Mouse (Mus musculus) embryonic stem cell, embryonic (primary cell): Measurements from ENCODE around the gene Txndc12.

Experiments used
- CTCF ChIA-PET, 4 experiments: fragments of 300-600 bp in 2 of 4; fragments of 350-600 bp in 2 of 4; sonication (Branson Sonifier 250); formaldehyde crosslinking; loops; one replicate each; lab custom pipeline; 2022; ENCODE audit warnings: inconsistent platforms in 2 of 4; lab: Charles Lee
- POLR2A ChIA-PET, 4 experiments: fragments of 300-600 bp in 2 of 4; fragments of 350-600 bp in 2 of 4; sonication (Branson Sonifier 250); formaldehyde crosslinking; loops; one replicate each; lab custom pipeline; 2022; ENCODE audit warnings: antibody characterized with exemption in 4 of 4, inconsistent platforms in 1 of 4; lab: Charles Lee

The Txndc12 gene

GRCm38 (mm10) chr4:108834115-108834970 lies at the start of gene Txndc12:
TSS of gene Txndc12 (plus strand) at chr4:108834601.
- CTCF ChIA-PET, result interaction anchor here (0.7 to 1.1 kb wide), 5 partner anchors 10 to 1518 kb away, joined by 3 to 4 read pairs (median 3); no protein-coding TSS in a partner anchor
- POLR2A ChIA-PET, result interaction anchor here (0.5 to 10.4 kb wide), 70 partner anchors 9 to 1000 kb away, joined by 3 to 199 read pairs (median 4); partner anchors contain the start of genes Kti12 (in 4 of the 4), A730015C16Rik (in 3 of the 4), Cc2d1b (in 3 of the 4) and Zfyve9 (in 2 of the 4)

- ChIA-PET CTCF (no interaction called here), POLR2A (interaction anchor here in 2 of 4 experiments (0.6 to 1.1 kb wide), 5 partner anchors 10 to 62 kb away, joined by 3 read pairs; no protein-coding TSS in a partner anchor)
Observed at GRCm38 (mm10) chr4:108789258-108789936, 45.0 kb upstream of the Txndc12 start.

- CTCF ChIA-PET, result interaction anchor here in 1 of 4 experiments (0.7 kb wide), 1 partner anchor 93 kb away, joined by 3 read pairs; no protein-coding TSS in a partner anchor
- POLR2A ChIA-PET, result interaction anchor here in 1 of 4 experiments (0.6 kb wide), 1 partner anchor 61 kb away, joined by 3 read pairs; no protein-coding TSS in a partner anchor
Observed at GRCm38 (mm10) chr4:108790507-108790906, 43.9 kb upstream of the Txndc12 start.

GRCm38 (mm10) chr4:108793941-108794340 lies 40.5 kb upstream of the Txndc12 start:
- ChIA-PET CTCF (interaction anchor here in 2 of 4 experiments (0.5 to 1.4 kb wide), 2 partner anchors 14 to 15 kb away, joined by 5 to 7 read pairs; partner anchors contain the start of gene Zfyve9 (in 1 of the 2)), POLR2A (interaction anchor here in 1 of 4 experiments (1.2 kb wide), 1 partner anchor 13 kb away, joined by 9 read pairs; the partner anchor contains the start of gene Zfyve9)

- ChIA-PET POLR2A (interaction anchor here (0.5 to 2.9 kb wide), 7 partner anchors 8 to 439 kb away, joined by 3 to 13 read pairs (median 3); partner anchors contain the start of genes Btf3l4 (in 1 of the 4) and Txndc12 (in 1 of the 4)), CTCF (interaction anchor here in 1 of 4 experiments (0.9 to 1.0 kb wide), 2 partner anchors 11 to 190 kb away, joined by 3 to 5 read pairs; no protein-coding TSS in a partner anchor)
Observed at GRCm38 (mm10) chr4:108796701-108797100, 37.7 kb upstream of the Txndc12 start.

- CTCF ChIA-PET, result interaction anchor here in 1 of 4 experiments (0.6 to 1.1 kb wide), 3 partner anchors 11 to 136 kb away, joined by 3 to 4 read pairs (median 3); partner anchors contain the start of gene Zfyve9
Observed at GRCm38 (mm10) chr4:108798083-108798830, 36.1 kb upstream of the Txndc12 start.

GRCm38 (mm10) chr4:108803535-108803934 lies 30.9 kb upstream of the Txndc12 start:
- POLR2A ChIA-PET, result interaction anchor here in 1 of 4 experiments (0.6 kb wide), 1 partner anchor 58 kb away, joined by 3 read pairs; no protein-coding TSS in a partner anchor

More at GRCm38 (mm10) chr4:108798083-108798830, 36.1 kb upstream of the Txndc12 start:
- POLR2A ChIA-PET, result interaction anchor here in 2 of 4 experiments (1.1 to 4.7 kb wide), 3 partner anchors 18 to 37 kb away, joined by 3 to 19 read pairs (median 13); partner anchors contain the start of genes Btf3l4 (in 1 of the 2), Txndc12 (in 1 of the 2) and Zfyve9 (in 1 of the 2)

GRCm38 (mm10) chr4:108811142-108811541 lies 23.3 kb upstream of the Txndc12 start:
- CTCF ChIA-PET, result interaction anchor here in 1 of 4 experiments (0.7 kb wide), 1 partner anchor 391 kb away, joined by 5 read pairs; the partner anchor contains the start of gene Osbpl9
- POLR2A ChIA-PET, result interaction anchor here in 1 of 4 experiments (0.9 to 1.4 kb wide), 3 partner anchors 12 to 94 kb away, joined by 3 to 4 read pairs (median 3); partner anchors contain the start of gene Kti12

More at GRCm38 (mm10) chr4:108803535-108803934, 30.9 kb upstream of the Txndc12 start:
- CTCF ChIA-PET, result no interaction called here

- POLR2A ChIA-PET, result interaction anchor here in 1 of 4 experiments (0.9 to 1.4 kb wide), 3 partner anchors 11 to 94 kb away, joined by 3 to 4 read pairs (median 3); partner anchors contain the start of gene Kti12
- CTCF ChIA-PET, result no interaction called here
Observed at GRCm38 (mm10) chr4:108811550-108811949, 22.9 kb upstream of the Txndc12 start.

- CTCF ChIA-PET, result no interaction called here
- POLR2A ChIA-PET, result interaction anchor here in 2 of 4 experiments (0.6 to 1.3 kb wide), 3 partner anchors 11 to 733 kb away, joined by 3 to 4 read pairs (median 3); no protein-coding TSS in a partner anchor
Observed at GRCm38 (mm10) chr4:108825677-108826076, 8.7 kb upstream of the Txndc12 start.

GRCm38 (mm10) chr4:108826096-108826495 lies 8.3 kb upstream of the Txndc12 start:
- CTCF ChIA-PET, result no interaction called here
- POLR2A ChIA-PET, result interaction anchor here in 1 of 4 experiments (1.2 to 1.3 kb wide), 2 partner anchors 11 to 44 kb away, joined by 3 read pairs; no protein-coding TSS in a partner anchor

GRCm38 (mm10) chr4:108826643-108827042 lies 7.8 kb upstream of the Txndc12 start:
- ChIA-PET POLR2A (interaction anchor here in 1 of 4 experiments (1.1 to 1.5 kb wide), 3 partner anchors 11 to 45 kb away, joined by 3 to 4 read pairs (median 3); no protein-coding TSS in a partner anchor), CTCF (no interaction called here)

GRCm38 (mm10) chr4:108830698-108831097 lies 3.7 kb upstream of the Txndc12 start:
- ChIA-PET CTCF (no interaction called here), POLR2A (interaction anchor here in 2 of 4 experiments (0.5 to 10.4 kb wide), 7 partner anchors 7 to 167 kb away, joined by 3 to 199 read pairs (median 5); partner anchors contain the start of genes A730015C16Rik (in 2 of the 2) and Kti12 (in 1 of the 2))

GRCm38 (mm10) chr4:108832916-108833827 lies 1.2 kb upstream of the Txndc12 start, which contains the start of gene Btf3l4:
TSS of gene Btf3l4 (minus strand) at chr4:108833614.
- ChIA-PET CTCF (interaction anchor here in 1 of 4 experiments (0.5 to 1.1 kb wide), 3 partner anchors 37 to 284 kb away, joined by 3 to 4 read pairs (median 3); no protein-coding TSS in a partner anchor), POLR2A (interaction anchor here (0.6 to 10.4 kb wide), 65 partner anchors 9 to 999 kb away, joined by 3 to 199 read pairs (median 4); partner anchors contain the start of genes Kti12 (in 4 of the 4), A730015C16Rik (in 3 of the 4), Cc2d1b (in 3 of the 4) and Zfyve9 (in 3 of the 4))

GRCm38 (mm10) chr4:108833828-108834114 lies 630 bp upstream of the Txndc12 start:
- CTCF ChIA-PET, result interaction anchor here in 1 of 4 experiments (0.9 to 1.1 kb wide), 2 partner anchors 36 to 153 kb away, joined by 3 to 4 read pairs; no protein-coding TSS in a partner anchor
- POLR2A ChIA-PET, result interaction anchor here (0.5 to 10.4 kb wide), 58 partner anchors 10 to 1000 kb away, joined by 3 to 199 read pairs (median 4); partner anchors contain the start of genes Kti12 (in 4 of the 4), A730015C16Rik (in 3 of the 4), Cc2d1b (in 3 of the 4) and Zfyve9 (in 3 of the 4)
